Mouse (Mus musculus) cerebellum, adult 2 months (tissue): ENCODE measurements around the gene Tmem223. TPM values are rescaled to one million over a fixed set of nuclear protein-coding genes. Genes with fewer than 3 reads are reported as not detected.

ENCODE experiments used
- DNase-seq, 2 experiments: peaks; one replicate each; pipeline ENCODE4 v3.0.0; 2021
- H3K27ac ChIP-seq: fragments of 200-500 bp; 2 replicates; pipeline ENCODE4 v1.5.1; 2012; ENCODE audit warnings: low read length, control low read depth, inconsistent platforms; ENCODE audit not compliant: insufficient read depth
- H3K27me3 ChIP-seq: fragments of 200-500 bp; 2 replicates; pipeline ENCODE4 v1.6.1; 2012; ENCODE audit warnings: inconsistent platforms, mild to moderate bottlenecking, low read length, moderate library complexity; ENCODE audit not compliant: control insufficient read depth, insufficient read depth
- H3K4me1 ChIP-seq: fragments of 200-500 bp; 2 replicates; pipeline ENCODE4 v1.6.1; 2011; ENCODE audit warnings: low read length; ENCODE audit not compliant: control insufficient read depth, insufficient read depth
- H3K4me3 ChIP-seq: fragments of 200-500 bp; replicated peaks from 2 replicates; pipeline ENCODE3; 2011; ENCODE audit warnings: mild to moderate bottlenecking, low read depth, low read length, control low read depth; ENCODE audit not compliant: insufficient read depth
- CTCF ChIP-seq: fragments of 200-500 bp; IDR thresholded peaks from 2 replicates; pipeline ENCODE4 v1.5.1; 2011; ENCODE audit warnings: low read depth, mild to moderate bottlenecking, control low read depth, low read length, moderate library complexity, borderline replicate concordance; ENCODE audit not compliant: insufficient read depth
- POLR2A ChIP-seq: fragments of 200-500 bp; IDR thresholded peaks from 2 replicates; pipeline ENCODE4 v1.6.1; 2011; ENCODE audit warnings: low read length, control low read depth, borderline replicate concordance; ENCODE audit not compliant: insufficient read depth
- WGBS: fragments of 180-500 bp; shearing (Covaris S2); methylation state at CpG from one replicate; pipeline ENCODE4 v1.1.7; 2018; 5-methylcytosine and 5-hydroxymethylcytosine counted together
- polyA plus RNA-seq: library from polyadenylated mRNA; depleted of rRNA; stranded (reverse); fragments of >200 nt; gene quantifications from 2 replicates; pipeline ENCODE4 v1.2.3, GENCODE M21; 2012

The Tmem223 gene
- polyA plus RNA-seq, 1 experiment, result 169 TPM

GRCm38 (mm10) chr19:8774951-8775421 is 4.2 kb downstream of the Tmem223 start:
- H3K4me1 ChIP-seq, result peaks cover 4% of the 10 kb centered on the region
- no peaks in the 10 kb centered on the region for H3K27me3 ChIP-seq
- no peak for TF ChIP-seq CTCF
- no peak for TF ChIP-seq POLR2A
- 2% methylated on average over 20 of the region's 20 CpGs for WGBS
- peak overlapping the region; percentile 93 for H3K27ac ChIP-seq
- H3K4me3 ChIP-seq, result peak overlapping the region; percentile 94
- DNase-seq, result no peak

GRCm38 (mm10) chr19:8786008-8786781 is 15.4 kb downstream of the Tmem223 start, which contains the start of gene Taf6l:
TSS of gene Taf6l (minus strand) at chr19:8786417.
- Histone ChIP-seq H3K27me3 (no peaks in the 10 kb centered on the region), H3K4me1 (peaks cover 3% of the 10 kb centered on the region; the same call in 1 of the 2 replicates), H3K4me3 (peak within 1 kb of the TSS; percentile 91), H3K27ac (no peak within 1 kb of the TSS)
- TF ChIP-seq POLR2A, result peak; percentile 45; the same call in 1 of the 2 replicates
- no peak; the same call in 1 of the 2 replicates for TF ChIP-seq CTCF
- peak; percentile 90 to 95 for DNase-seq
- WGBS, result under 1% methylated on average over 32 of the region's 32 CpGs

- 17% methylated on average over 3 of the region's 3 CpGs for WGBS
- TF ChIP-seq CTCF (no peak), POLR2A (no peak)
- Histone ChIP-seq H3K4me3 (no peak overlapping the region), H3K4me1 (peaks cover 3% of the 10 kb centered on the region; the same call in 1 of the 2 replicates), H3K27me3 (no peaks in the 10 kb centered on the region), H3K27ac (0 out of 2 replicates have a peak overlapping the region, but pooled peaks have one; percentile 12)
- peak; percentile 49 to 64 for DNase-seq
These were observed 17.7 kb downstream of the Tmem223 start for GRCm38 (mm10) chr19:8788521-8788920.

GRCm38 (mm10) chr19:8789171-8789570 is 18.4 kb downstream of the Tmem223 start:
- no peaks in the 10 kb centered on the region for H3K27me3 ChIP-seq
- peak in 1 of 2 experiments; percentile 38 for DNase-seq
- peak overlapping the region; percentile 12; the same call in 1 of the 2 replicates for H3K27ac ChIP-seq
- whole genome bisulfite sequencing, result 18% methylated on average over 1 of the region's 1 CpGs
- no peak overlapping the region for H3K4me3 ChIP-seq
- H3K4me1 ChIP-seq, result peaks cover 3% of the 10 kb centered on the region; the same call in 1 of the 2 replicates
- TF ChIP-seq POLR2A, result no peak

DNA sequence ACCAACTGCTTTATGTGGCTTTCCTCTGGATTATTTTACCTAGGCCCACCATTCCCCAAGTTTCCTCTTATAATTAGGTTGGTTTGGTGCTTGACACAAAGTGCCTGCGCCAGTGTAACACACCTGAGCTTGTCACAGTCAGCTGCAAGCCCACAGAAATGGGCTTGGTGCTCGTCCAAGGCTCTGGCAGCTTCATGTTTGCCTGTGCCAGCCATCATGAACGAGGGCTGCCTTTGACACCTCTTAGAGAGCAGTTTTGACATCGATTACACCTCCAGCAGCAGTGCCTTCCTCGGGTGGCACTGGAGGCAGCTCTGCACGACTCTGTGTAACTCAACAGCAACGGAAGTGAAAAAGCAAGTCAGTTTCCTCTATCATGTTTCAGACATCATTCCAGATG is 19.4 kb downstream of the Tmem223 start:
- TF ChIP-seq CTCF (no peak), POLR2A (no peak)
- Histone ChIP-seq H3K27ac (no peak overlapping the region), H3K4me3 (no peak overlapping the region), H3K27me3 (no peaks in the 10 kb centered on the region), H3K4me1 (peaks cover 3% of the 10 kb centered on the region; the same call in 1 of the 2 replicates)
- no peak for DNase-seq
- 48% methylated on average over 7 of the region's 7 CpGs for WGBS

GRCm38 (mm10) chr19:8798264-8798946 is 27.6 kb downstream of the Tmem223 start, which contains the start of gene Polr2g:
TSS of gene Polr2g (minus strand) at chr19:8798577.
- Histone ChIP-seq H3K4me1 (no peaks in the 10 kb centered on the region; the same call in 1 of the 2 replicates), H3K27ac (peak within 1 kb of the TSS; percentile 51; the same call in 1 of the 2 replicates), H3K27me3 (no peaks in the 10 kb centered on the region), H3K4me3 (peak within 1 kb of the TSS; percentile 97)
- under 1% methylated on average over 25 of the region's 25 CpGs for WGBS
- peak; percentile 76; the same call in 1 of the 2 replicates for TF ChIP-seq POLR2A
- TF ChIP-seq CTCF, result no peak
- DNase-seq, result peak; percentile 86 to 90

- no peaks in the 10 kb centered on the region for H3K27me3 ChIP-seq
- no peak for DNase-seq
- TF ChIP-seq POLR2A, result no peak
- no peak for TF ChIP-seq CTCF
- H3K4me3 ChIP-seq, result no peak overlapping the region
- H3K4me1 ChIP-seq, result no peaks in the 10 kb centered on the region; the same call in 1 of the 2 replicates
- H3K27ac ChIP-seq, result no peak overlapping the region
These were observed 28.1 kb downstream of the Tmem223 start for GRCm38 (mm10) chr19:8798947-8799315.
